Mouse (Mus musculus) hindbrain, embryonic 16.5 days (tissue): Measurements from ENCODE around the gene Phlda3. TPM values are rescaled to one million over a fixed set of nuclear protein-coding genes. Genes with fewer than 3 reads are reported as not detected.

ENCODE experiments used
- ATAC-seq: fragments of 200-750 bp; cut with Nextera tagmentation; 2 replicates; pipeline ENCODE4 v1.8.0; 2017; ENCODE audit warnings: moderate TSS enrichment, moderate library complexity
- H3K27ac ChIP-seq: fragments of 300-500 bp; sonication (generic); 2 replicates; pipeline ENCODE4 v1.5.1; 2014; ENCODE audit warnings: low read depth, mild to moderate bottlenecking, control low read depth, low read length, moderate library complexity
- H3K27me3 ChIP-seq: fragments of 300-500 bp; sonication (generic); replicated peaks from 2 replicates; pipeline ENCODE4 v1.6.1; 2014; ENCODE audit warnings: low read length; ENCODE audit not compliant: control insufficient read depth, insufficient read depth
- H3K36me3 ChIP-seq: fragments of 300-500 bp; sonication (generic); 2 replicates; pipeline ENCODE4 v1.6.1; 2014; ENCODE audit warnings: mild to moderate bottlenecking, low read length, moderate library complexity, mixed read lengths; ENCODE audit not compliant: control insufficient read depth, insufficient read depth
- H3K4me1 ChIP-seq: fragments of 300-500 bp; sonication (generic); 2 replicates; pipeline ENCODE4 v1.6.1; 2014; ENCODE audit warnings: low read depth, low read length; ENCODE audit not compliant: control insufficient read depth, insufficient read depth
- H3K4me2 ChIP-seq: fragments of 300-500 bp; sonication (generic); 2 replicates; pipeline ENCODE4 v1.6.1; 2014; ENCODE audit warnings: mild to moderate bottlenecking, low read length, control low read depth, moderate library complexity
- H3K4me3 ChIP-seq: fragments of 300-500 bp; sonication (generic); 2 replicates; pipeline ENCODE4 v1.5.1; 2014; ENCODE audit warnings: mild to moderate bottlenecking, low read length, control low read depth, moderate library complexity
- H3K9ac ChIP-seq: fragments of 300-500 bp; sonication (generic); 2 replicates; pipeline ENCODE4 v1.6.1; 2014; ENCODE audit warnings: low read depth, mild to moderate bottlenecking, control low read depth, low read length, moderate library complexity
- H3K9me3 ChIP-seq: fragments of 300-500 bp; sonication (generic); 2 replicates; pipeline ENCODE4 v1.6.1; 2014; ENCODE audit warnings: mild to moderate bottlenecking, low read length, moderate library complexity; ENCODE audit not compliant: control insufficient read depth
- WGBS: fragments of 180-500 bp; shearing (Covaris S2); extraction: QIAGEN DNeasy Blood & Tissue Kit; methylation state at CpG from one replicate; pipeline ENCODE4 v1.1.7; 2014; 5-methylcytosine and 5-hydroxymethylcytosine counted together
- polyA plus RNA-seq: library from polyadenylated mRNA; unstranded; fragments of >200 nt; fragmentation: Nextera tagmentation; extraction: Ambion mirVana; gene quantifications from 2 replicates; pipeline ENCODE4 v1.2.1, GENCODE M21; 2015

The Phlda3 gene
- polyA plus RNA-seq: 43.1 and 49.5 TPM in 2 replicates

DNA sequence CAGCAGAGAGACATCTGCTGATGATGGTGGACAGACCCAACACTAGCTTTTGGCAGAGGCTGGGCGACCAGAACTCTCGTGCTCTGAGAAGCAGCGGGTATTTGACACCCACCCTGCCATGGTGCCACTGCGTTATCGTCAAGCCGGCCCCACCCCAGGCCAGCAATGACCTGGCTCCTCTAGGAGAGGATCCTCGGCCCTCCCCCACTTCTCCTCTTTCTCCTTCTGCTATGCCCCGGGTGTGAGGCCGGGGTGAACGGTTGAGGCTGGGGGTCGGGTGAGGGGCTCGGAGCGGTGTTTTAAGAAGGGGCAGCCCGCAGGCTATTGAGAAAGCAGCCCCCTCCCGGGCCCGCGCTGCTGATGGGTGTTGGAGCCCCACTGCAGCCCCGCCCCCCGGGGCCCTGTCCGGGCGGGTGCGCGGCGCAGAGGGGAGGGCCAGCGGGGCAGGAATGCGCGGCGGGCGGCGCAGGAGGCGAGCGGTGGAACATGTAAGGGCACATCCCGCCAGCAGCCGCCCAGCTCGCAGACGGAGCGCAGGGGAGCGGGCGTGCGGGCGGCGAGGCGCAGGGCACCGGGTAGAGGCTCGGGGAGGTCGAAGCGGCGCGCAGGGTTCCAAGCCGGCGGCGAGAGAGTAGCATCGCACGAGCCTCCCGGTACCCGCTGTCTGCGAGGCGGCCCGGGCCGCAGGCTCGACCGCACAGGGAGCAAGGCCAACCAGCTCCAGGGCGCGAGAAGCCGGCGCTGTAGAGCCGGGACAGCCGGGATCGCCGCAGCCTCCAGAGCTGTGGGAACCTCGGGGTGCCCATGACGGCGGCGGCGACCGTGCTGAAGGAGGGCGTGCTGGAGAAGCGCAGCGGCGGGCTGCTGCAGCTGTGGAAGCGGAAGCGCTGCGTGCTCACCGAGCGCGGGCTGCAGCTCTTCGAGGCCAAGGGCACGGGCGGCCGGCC is at the start of gene Phlda3:
TSS of gene Phlda3 (plus strand) at position 475 of the 947 bp plus-strand sequence.
- peak; percentile 90 for ATAC-seq
- under 1% methylated on average over 71 of the region's 90 CpGs for WGBS
- peak within 1 kb of the TSS; percentile 97 for H3K4me2 ChIP-seq
- no peaks in the 10 kb centered on the region for H3K36me3 ChIP-seq
- H3K4me1 ChIP-seq: peaks cover 22% of the 10 kb centered on the region
- H3K4me3 ChIP-seq: peak within 1 kb of the TSS; percentile 58
- peak within 1 kb of the TSS; percentile 77 for H3K9ac ChIP-seq
- H3K27ac ChIP-seq: peak within 1 kb of the TSS; percentile 48
- no peaks in the 10 kb centered on the region for H3K27me3 ChIP-seq
- no peaks in the 10 kb centered on the region for H3K9me3 ChIP-seq

DNA sequence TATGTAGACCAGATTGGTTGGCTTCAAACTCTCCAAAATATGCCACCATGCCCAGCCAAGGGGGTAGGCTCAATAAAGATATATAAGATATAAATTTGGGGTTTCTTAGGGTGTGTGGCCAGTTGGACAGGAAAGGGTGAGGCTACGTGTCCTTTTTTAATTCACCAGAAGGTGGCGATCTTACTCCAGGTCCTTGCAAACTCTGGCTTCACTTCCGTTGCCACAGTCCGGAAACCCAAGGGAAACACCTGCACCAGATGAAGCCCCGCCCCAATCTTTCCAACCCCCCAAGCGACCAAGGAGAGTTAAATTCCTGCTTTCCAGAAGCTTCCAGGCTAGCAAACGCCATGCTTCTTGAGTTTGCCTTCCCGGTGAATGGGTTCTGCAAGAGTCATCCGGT is 46.4 kb upstream of the Phlda3 start:
- ATAC-seq: 0 out of 2 replicates have a peak, but pooled peaks have one; percentile 45
- no peak overlapping the region for H3K4me3 ChIP-seq
- H3K4me2 ChIP-seq: peak overlapping the region; percentile 27
- H3K27ac ChIP-seq: no peak overlapping the region
- no peak overlapping the region for H3K9ac ChIP-seq
- H3K4me1 ChIP-seq: no peaks in the 10 kb centered on the region
- H3K36me3 ChIP-seq: no peaks in the 10 kb centered on the region
- no peaks in the 10 kb centered on the region for H3K27me3 ChIP-seq
- H3K9me3 ChIP-seq: no peaks in the 10 kb centered on the region
- 23% methylated on average over 9 of the region's 9 CpGs for WGBS

- H3K9me3 ChIP-seq: no peaks in the 10 kb centered on the region
- ATAC-seq: 0 out of 2 replicates have a peak, but pooled peaks have one; percentile 24
- no peak within 1 kb of the TSS for H3K4me3 ChIP-seq
- H3K4me1 ChIP-seq: no peaks in the 10 kb centered on the region
- H3K9ac ChIP-seq: no peak within 1 kb of the TSS
- 73% methylated on average over 6 of the region's 6 CpGs for WGBS
- no peak within 1 kb of the TSS for H3K27ac ChIP-seq
- no peaks in the 10 kb centered on the region for H3K36me3 ChIP-seq
- no peaks in the 10 kb centered on the region for H3K27me3 ChIP-seq
- peak within 1 kb of the TSS; percentile 27 for H3K4me2 ChIP-seq
Observed at GRCm38 (mm10) chr1:135719983-135720382, 45.9 kb upstream of the Phlda3 start, which contains the start of gene Csrp1. Gene Csrp1 (plus strand): TSS chr1:135720061.

GRCm38 (mm10) chr1:135723016-135723415 is 42.9 kb upstream of the Phlda3 start:
- no peak overlapping the region for H3K4me3 ChIP-seq
- no peaks in the 10 kb centered on the region for H3K4me1 ChIP-seq
- 38% methylated on average over 1 of the region's 1 CpGs for WGBS
- ATAC-seq: no peak
- H3K9ac ChIP-seq: no peak overlapping the region
- no peak overlapping the region for H3K27ac ChIP-seq
- H3K4me2 ChIP-seq: no peak overlapping the region
- H3K36me3 ChIP-seq: no peaks in the 10 kb centered on the region
- H3K27me3 ChIP-seq: no peaks in the 10 kb centered on the region
- no peaks in the 10 kb centered on the region for H3K9me3 ChIP-seq

- Histone ChIP-seq H3K27me3 (no peaks in the 10 kb centered on the region), H3K4me3 (no peak overlapping the region), H3K4me1 (peaks cover 5% of the 10 kb centered on the region), H3K4me2 (no peak overlapping the region), H3K9ac (no peak overlapping the region), H3K36me3 (no peaks in the 10 kb centered on the region), H3K9me3 (no peaks in the 10 kb centered on the region), H3K27ac (no peak overlapping the region)
- WGBS: 68% methylated on average over 4 of the region's 4 CpGs
- no peak for ATAC-seq
Observed at GRCm38 (mm10) chr1:135724134-135724533, 41.8 kb upstream of the Phlda3 start.

GRCm38 (mm10) chr1:135725324-135725723 is 40.6 kb upstream of the Phlda3 start:
- Histone ChIP-seq H3K9me3 (no peaks in the 10 kb centered on the region), H3K9ac (no peak overlapping the region), H3K4me2 (no peak overlapping the region), H3K27me3 (0 out of 2 replicates have a peak, but pooled peaks cover 2% of the 10 kb centered on the region), H3K4me1 (peaks cover 9% of the 10 kb centered on the region), H3K4me3 (no peak overlapping the region), H3K27ac (no peak overlapping the region), H3K36me3 (no peaks in the 10 kb centered on the region)
- WGBS: 95% methylated on average over 6 of the region's 6 CpGs
- no peak for ATAC-seq

- no peak overlapping the region for H3K27ac ChIP-seq
- no peak overlapping the region for H3K4me3 ChIP-seq
- no peaks in the 10 kb centered on the region for H3K36me3 ChIP-seq
- H3K9ac ChIP-seq: no peak overlapping the region
- no peak for ATAC-seq
- peaks cover 9% of the 10 kb centered on the region for H3K4me1 ChIP-seq
- 0 out of 2 replicates have a peak, but pooled peaks cover 2% of the 10 kb centered on the region for H3K27me3 ChIP-seq
- H3K4me2 ChIP-seq: no peak overlapping the region
- 66% methylated on average over 7 of the region's 7 CpGs for WGBS
- no peaks in the 10 kb centered on the region for H3K9me3 ChIP-seq
Observed at GRCm38 (mm10) chr1:135725936-135726335, 40.0 kb upstream of the Phlda3 start.

- ATAC-seq: peak; percentile 91
- Histone ChIP-seq H3K36me3 (no peaks in the 10 kb centered on the region), H3K4me1 (peaks cover 13% of the 10 kb centered on the region), H3K27me3 (0 out of 2 replicates have a peak, but pooled peaks cover 2% of the 10 kb centered on the region), H3K4me2 (peak overlapping the region; percentile 96), H3K4me3 (peak overlapping the region; percentile 64), H3K9ac (peak overlapping the region; percentile 73), H3K9me3 (no peaks in the 10 kb centered on the region), H3K27ac (peak overlapping the region; percentile 56; the same call in 1 of the 2 replicates)
- 2% methylated on average over 34 of the region's 35 CpGs for WGBS
Observed at GRCm38 (mm10) chr1:135728631-135729366, 37.1 kb upstream of the Phlda3 start.

DNA sequence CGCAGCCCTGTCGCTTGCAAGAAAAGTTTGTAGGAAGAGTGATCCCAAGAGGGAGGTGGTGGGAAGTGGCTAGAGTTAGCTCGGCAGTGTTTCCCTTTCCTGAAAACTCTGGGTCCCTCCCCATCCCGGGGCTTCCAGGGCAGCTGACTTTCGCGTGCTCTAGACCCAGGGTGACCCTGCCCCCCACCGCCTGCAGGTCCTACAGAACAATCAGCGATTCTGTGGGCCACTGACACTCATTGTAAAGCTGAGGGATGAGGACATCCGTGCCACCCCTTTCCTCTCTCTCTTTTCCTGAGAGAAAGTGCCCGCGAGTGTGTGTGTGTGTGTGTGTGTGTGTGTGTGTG is 36.6 kb upstream of the Phlda3 start:
- peaks cover 15% of the 10 kb centered on the region for H3K4me1 ChIP-seq
- H3K36me3 ChIP-seq: no peaks in the 10 kb centered on the region
- peak; percentile 35; the same call in 1 of the 2 replicates for ATAC-seq
- peak overlapping the region; percentile 56; the same call in 1 of the 2 replicates for H3K27ac ChIP-seq
- peak overlapping the region; percentile 96 for H3K4me2 ChIP-seq
- under 1% methylated on average over 11 of the region's 11 CpGs for WGBS
- H3K9ac ChIP-seq: peak overlapping the region; percentile 73
- 0 out of 2 replicates have a peak, but pooled peaks cover 2% of the 10 kb centered on the region for H3K27me3 ChIP-seq
- no peaks in the 10 kb centered on the region for H3K9me3 ChIP-seq
- H3K4me3 ChIP-seq: peak overlapping the region; percentile 64
